Mouse (Mus musculus) kidney, adult 2 months (tissue): ENCODE data around the gene Gm10577. TPM values are rescaled to one million over a fixed set of nuclear protein-coding genes. Genes with fewer than 3 reads are reported as not detected.

ENCODE experiments used
- DNase-seq: peaks from one replicate; pipeline ENCODE4 v3.0.0; 2021
- H3K27ac ChIP-seq: fragments of 200-500 bp; 2 replicates; pipeline ENCODE4 v1.5.1; 2012; ENCODE audit warnings: low read depth, low read length, control low read depth, inconsistent platforms; ENCODE audit not compliant: insufficient read depth
- H3K27me3 ChIP-seq: fragments of 200-500 bp; replicated peaks from 2 replicates; pipeline ENCODE4 v1.6.1; 2012; ENCODE audit warnings: mild to moderate bottlenecking, moderate library complexity, low read length, inconsistent platforms; ENCODE audit not compliant: control insufficient read depth, insufficient read depth
- H3K36me3 ChIP-seq: fragments of 200-500 bp; 2 replicates; pipeline ENCODE4 v1.6.1; 2012; ENCODE audit warnings: mild to moderate bottlenecking, moderate library complexity, low read length, inconsistent platforms; ENCODE audit not compliant: control insufficient read depth, insufficient read depth
- H3K4me1 ChIP-seq: fragments of 200-500 bp; 2 replicates; pipeline ENCODE4 v1.6.1; 2011; ENCODE audit warnings: low read length; ENCODE audit not compliant: control insufficient read depth, insufficient read depth
- H3K4me3 ChIP-seq: fragments of 200-500 bp; 2 replicates; pipeline ENCODE4 v1.5.1; 2011; ENCODE audit warnings: mild to moderate bottlenecking, low read depth, low read length, control low read depth; ENCODE audit not compliant: insufficient read depth
- CTCF ChIP-seq: fragments of 200-500 bp; conservative IDR thresholded peaks from 2 replicates; pipeline ENCODE4 v1.5.1; 2011; ENCODE audit warnings: low read depth, mild to moderate bottlenecking, control low read depth, low read length, moderate library complexity, mixed read lengths; ENCODE audit not compliant: insufficient read depth, insufficient read length
- POLR2A ChIP-seq: fragments of 200-500 bp; IDR thresholded peaks from one replicate; pipeline ENCODE4 v1.6.1; 2011; ENCODE audit warnings: low read depth, low read length, control low read depth
- WGBS: fragments of 180-500 bp; shearing (Covaris S2); methylation state at CpG from one replicate; pipeline ENCODE4 v1.1.7; 2018; 5-methylcytosine and 5-hydroxymethylcytosine counted together
- polyA plus RNA-seq: library from polyadenylated mRNA; depleted of rRNA; stranded (reverse); fragments of >200 nt; gene quantifications from 2 replicates; pipeline ENCODE4 v1.2.3, GENCODE M21; 2012; rRNA removed

The Gm10577 gene
- polyA plus RNA-seq, 1 experiment = not detected

- no peaks in the 10 kb centered on the region for H3K4me1 ChIP-seq
- no peaks in the 10 kb centered on the region for H3K27me3 ChIP-seq
- WGBS = 87% methylated on average over 14 of the region's 14 CpGs
- H3K27ac ChIP-seq = no peak overlapping the region
- DNase-seq = no peak
- peaks cover 5% of the 10 kb centered on the region for H3K36me3 ChIP-seq
- H3K4me3 ChIP-seq = no peak overlapping the region
- TF ChIP-seq POLR2A = no peak
- no peak for TF ChIP-seq CTCF
Measured at GRCm38 (mm10) chr4:100974455-100975035, 46.0 kb downstream of the Gm10577 start.

- no peaks in the 10 kb centered on the region for H3K27me3 ChIP-seq
- no peak for DNase-seq
- 87% methylated on average over 16 of the region's 16 CpGs for WGBS
- H3K27ac ChIP-seq = no peak overlapping the region
- H3K4me1 ChIP-seq = no peaks in the 10 kb centered on the region
- no peak overlapping the region for H3K4me3 ChIP-seq
- peaks cover 5% of the 10 kb centered on the region for H3K36me3 ChIP-seq
- TF ChIP-seq CTCF = no peak
- no peak for TF ChIP-seq POLR2A
Measured at GRCm38 (mm10) chr4:100973641-100974454, 46.6 kb downstream of the Gm10577 start.

Other genes starting within 250 kb of the Gm10577 start
- 61.0 and 69.3 TPM in 2 replicates for gene Cachd1, start 244.0 kb downstream of the Gm10577 start, polyA plus RNA-seq
- gene Raver2, start 48.3 kb upstream of the Gm10577 start, polyA plus RNA-seq = 2.2 and 2.3 TPM in 2 replicates
- 38.5 and 46.5 TPM in 2 replicates for gene Jak1, start 244.6 kb upstream of the Gm10577 start, polyA plus RNA-seq